Mouse (Mus musculus) layer of hippocampus, postnatal 36 days (tissue): ENCODE data around the gene Ppard. TPM values are rescaled to one million over a fixed set of nuclear protein-coding genes. Genes with fewer than 3 reads are reported as not detected.
"Not testable (repeated sequence)": the region's sequence is repeated elsewhere in the genome, so short reads cannot be mapped to it uniquely, and the experiment has no call there.

ENCODE experiments used
- DNase-seq, 2 experiments: peaks; one replicate each; pipeline ENCODE4 v3.0.0; 2022
- total RNA-seq, 2 experiments: library from RNA; stranded (reverse); gene quantifications; 2 replicates each; pipeline ENCODE4 v1.2.3; 2021

Ppard gene
- 10 to 100 TPM; 22.8 to 30.3 TPM for total RNA-seq

GRCm38 (mm10) chr17:28232475-28233060, at the start of gene Ppard:
TSS of gene Ppard (plus strand) at chr17:28232700.
- DNase-seq = peak; percentile 95 to 96

GRCm38 (mm10) chr17:28184971-28185638, 47.4 kb upstream of the Ppard start:
- DNase-seq = no peak

- DNase-seq = no peak
Measured at GRCm38 (mm10) chr17:28188313-28188712, 44.2 kb upstream of the Ppard start.

- DNase-seq = no peak
Measured at GRCm38 (mm10) chr17:28192754-28193153, 39.7 kb upstream of the Ppard start.

GRCm38 (mm10) chr17:28193559-28193958, 38.9 kb upstream of the Ppard start:
- DNase-seq = no peak

- no peak for DNase-seq
Measured at GRCm38 (mm10) chr17:28195033-28195432, 37.5 kb upstream of the Ppard start.

GRCm38 (mm10) chr17:28197646-28198045, 34.9 kb upstream of the Ppard start:
- no peak for DNase-seq

- no peak for DNase-seq
Measured at GRCm38 (mm10) chr17:28201982-28202381, 30.5 kb upstream of the Ppard start.

GRCm38 (mm10) chr17:28204052-28204720, 28.3 kb upstream of the Ppard start:
- no peak for DNase-seq

- DNase-seq = no peak
Measured at GRCm38 (mm10) chr17:28205443-28205842, 27.1 kb upstream of the Ppard start.

GRCm38 (mm10) chr17:28207092-28207491, 25.4 kb upstream of the Ppard start:
- no peak for DNase-seq

- DNase-seq = peak in 1 of 2 experiments; percentile 16
Measured at GRCm38 (mm10) chr17:28207591-28208313, 24.7 kb upstream of the Ppard start, which contains the start of gene Def6. TSS of gene Def6 (plus strand) at chr17:28207778.

- DNase-seq = no peak
Measured at GRCm38 (mm10) chr17:28208314-28208612, 24.2 kb upstream of the Ppard start.

- DNase-seq = no peak
Measured at GRCm38 (mm10) chr17:28209457-28210110, 22.9 kb upstream of the Ppard start.

- no peak for DNase-seq
Measured at GRCm38 (mm10) chr17:28211921-28212341, 20.6 kb upstream of the Ppard start.

- DNase-seq = no peak
Measured at GRCm38 (mm10) chr17:28212391-28212790, 20.1 kb upstream of the Ppard start.

GRCm38 (mm10) chr17:28213236-28213635, 19.3 kb upstream of the Ppard start:
- DNase-seq = no peak

- DNase-seq = no peak
Measured at GRCm38 (mm10) chr17:28216791-28217190, 15.7 kb upstream of the Ppard start.

- DNase-seq = no peak
Measured at GRCm38 (mm10) chr17:28217721-28218649, 14.5 kb upstream of the Ppard start.

- DNase-seq = not testable (repeated sequence)
Measured at GRCm38 (mm10) chr17:28222463-28222862, 10.0 kb upstream of the Ppard start.
